Mouse (Mus musculus) right cerebral cortex, postnatal 10 days (tissue): ENCODE data around the gene Sinhcaf.
A peak's percentile ranks its signal among the peaks of the same experiment; 100 is the strongest.
"Not testable (repeated sequence)": the region's sequence is repeated elsewhere in the genome, so short reads cannot be mapped to it uniquely, and the experiment has no call there.

Experiments
- DNase-seq, 2 experiments: peaks; one replicate each; pipeline ENCODE4 v3.0.0; 2021; ENCODE audit warnings: low spot score in 2 of 2

Sinhcaf gene

DNA sequence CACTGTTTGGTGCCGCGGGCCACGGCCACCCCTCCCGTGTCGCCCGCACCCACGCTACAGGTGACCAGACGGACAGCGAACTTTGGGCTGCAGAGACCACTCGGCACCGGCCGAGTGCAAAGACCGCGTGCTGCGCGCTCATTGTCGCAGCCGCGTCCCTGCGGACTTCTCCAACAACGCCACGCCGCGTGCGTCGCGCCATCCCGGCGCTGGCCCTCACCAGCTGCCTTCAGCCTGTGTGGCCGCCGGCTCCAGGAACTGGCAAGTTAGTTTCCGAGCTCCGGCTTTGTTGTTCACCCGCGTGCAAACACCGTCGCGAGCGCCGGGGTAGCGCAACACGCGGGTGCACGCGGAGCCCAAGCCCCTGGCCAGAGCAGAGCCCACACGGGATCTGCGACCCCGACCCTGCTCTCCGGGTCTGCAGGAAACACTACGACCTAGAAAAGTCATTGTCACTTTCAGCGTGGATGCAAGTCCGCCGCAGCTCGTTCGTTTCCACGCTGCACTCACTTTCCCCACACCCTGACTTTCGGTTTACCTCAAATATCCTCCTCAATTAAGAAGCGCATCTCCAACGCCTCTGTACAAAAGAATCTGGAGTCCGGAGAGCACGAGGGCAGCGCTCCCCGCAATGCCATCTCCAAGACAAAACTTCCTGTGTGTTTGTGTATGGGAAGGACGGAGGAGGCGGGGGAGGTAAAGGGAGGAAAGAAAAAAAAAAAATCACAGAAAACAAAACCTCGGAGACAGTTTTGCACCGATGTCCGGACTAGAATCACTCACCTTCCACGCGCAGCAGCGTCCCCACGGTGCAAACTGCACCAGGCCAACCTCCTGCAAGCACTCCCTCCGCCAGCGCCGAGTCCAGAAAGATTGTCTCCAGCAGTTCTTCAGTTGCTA lies 508 bp downstream of the Sinhcaf start:
- peak; percentile 33 to 42 for DNase-seq

- peak; percentile 55 to 58 for DNase-seq
These were observed 1.3 kb downstream of the Sinhcaf start for GRCm38 (mm10) chr6:148944767-148945508.

DNA sequence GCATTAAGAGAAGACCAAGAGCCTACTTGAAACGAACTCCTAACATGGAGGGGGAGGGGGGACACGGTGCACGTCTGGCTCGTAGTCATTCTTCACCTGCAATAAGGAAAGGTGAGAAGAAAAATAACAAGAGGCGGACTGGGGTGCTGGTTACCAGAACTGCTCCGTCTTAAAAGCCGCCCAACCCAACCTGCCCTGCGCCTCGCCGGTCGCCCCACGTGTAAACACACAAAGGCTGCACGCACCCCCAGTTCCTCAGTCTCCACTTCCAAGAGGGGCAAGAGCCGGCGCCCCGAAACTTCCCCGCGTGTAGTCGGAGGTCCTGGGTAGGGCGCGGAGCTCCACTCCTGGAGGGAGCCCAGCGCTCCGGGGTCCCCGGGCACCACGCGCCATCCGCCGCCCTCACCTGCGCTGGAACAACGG lies 1.9 kb downstream of the Sinhcaf start:
- DNase-seq = peak in 1 of 2 experiments; percentile 20

GRCm38 (mm10) chr6:148943695-148944094 lies 2.6 kb downstream of the Sinhcaf start:
- no peak for DNase-seq

GRCm38 (mm10) chr6:148942406-148942805 lies 3.9 kb downstream of the Sinhcaf start:
- no peak for DNase-seq

GRCm38 (mm10) chr6:148941880-148942279 lies 4.4 kb downstream of the Sinhcaf start:
- DNase-seq = no peak

- DNase-seq = not testable (repeated sequence)
These were observed 5.9 kb downstream of the Sinhcaf start for GRCm38 (mm10) chr6:148940383-148940782.

DNA sequence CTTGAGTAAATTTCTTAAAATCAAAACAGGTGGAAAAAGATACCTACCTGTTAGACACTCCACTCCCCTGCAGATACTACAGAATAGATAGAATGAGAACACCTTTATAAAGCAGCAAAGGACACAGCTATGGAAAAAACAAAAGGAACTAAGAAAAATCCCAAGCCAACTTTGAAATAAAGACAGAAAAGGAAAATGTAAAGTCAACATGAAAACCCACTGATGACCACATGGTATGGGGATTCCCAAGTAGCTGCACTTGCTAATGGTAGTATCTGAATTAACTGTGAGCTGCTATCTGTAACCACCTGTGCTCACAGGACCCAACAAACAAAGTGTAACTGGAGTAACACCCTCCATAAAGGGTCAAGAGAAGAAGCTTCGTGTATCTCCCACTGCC lies 8.6 kb downstream of the Sinhcaf start:
- DNase-seq = no peak

- no peak for DNase-seq
These were observed 11.2 kb downstream of the Sinhcaf start for GRCm38 (mm10) chr6:148934961-148935590.

- DNase-seq = no peak
These were observed 15.0 kb downstream of the Sinhcaf start for GRCm38 (mm10) chr6:148931281-148931680.

GRCm38 (mm10) chr6:148918841-148919398 lies 27.3 kb downstream of the Sinhcaf start:
- no peak for DNase-seq

DNA sequence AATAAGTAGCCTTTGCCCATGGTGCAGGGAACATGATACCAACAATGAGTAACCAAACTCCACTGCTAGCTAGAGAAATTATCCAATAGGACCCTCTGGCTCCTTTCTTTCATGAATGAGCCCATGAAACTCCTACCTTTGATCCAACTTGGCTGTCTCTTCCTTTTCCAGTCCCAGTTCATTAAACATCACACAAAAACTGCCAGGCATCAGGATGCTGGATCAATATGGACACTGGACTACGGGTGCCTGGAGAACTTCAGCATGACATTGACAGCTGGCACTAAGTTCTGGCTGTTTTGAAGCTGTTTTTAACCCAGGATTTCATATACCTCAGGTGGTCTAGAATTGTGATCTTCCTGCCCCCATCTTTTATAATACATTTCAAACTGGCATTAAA lies 28.6 kb downstream of the Sinhcaf start:
- DNase-seq = no peak

DNA sequence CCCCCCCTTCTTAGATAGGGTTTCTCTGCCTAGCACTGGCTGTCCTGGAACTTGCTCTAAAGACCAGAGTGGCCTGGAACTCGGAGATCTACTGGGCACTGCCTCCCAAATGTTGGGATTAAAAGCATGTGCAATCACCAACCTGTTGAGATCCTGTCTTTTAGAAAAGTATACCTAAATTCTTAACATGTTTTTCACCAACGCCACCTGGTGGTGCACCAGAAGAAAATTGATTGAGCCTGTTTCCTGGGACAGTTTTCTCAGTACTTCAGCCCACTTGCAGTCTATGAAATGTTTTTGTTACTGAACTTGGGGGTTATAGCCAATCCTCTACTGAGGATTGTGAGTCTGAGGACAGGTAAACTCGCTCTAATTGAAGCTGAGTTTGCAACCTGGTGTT lies 29.4 kb downstream of the Sinhcaf start:
- DNase-seq = peak in 1 of 2 experiments; percentile 25

- peak; percentile 61 to 70 for DNase-seq
These were observed 32.3 kb downstream of the Sinhcaf start for GRCm38 (mm10) chr6:148913938-148914337.

- not testable (repeated sequence) for DNase-seq
These were observed 34.4 kb downstream of the Sinhcaf start for GRCm38 (mm10) chr6:148911906-148912305.

DNA sequence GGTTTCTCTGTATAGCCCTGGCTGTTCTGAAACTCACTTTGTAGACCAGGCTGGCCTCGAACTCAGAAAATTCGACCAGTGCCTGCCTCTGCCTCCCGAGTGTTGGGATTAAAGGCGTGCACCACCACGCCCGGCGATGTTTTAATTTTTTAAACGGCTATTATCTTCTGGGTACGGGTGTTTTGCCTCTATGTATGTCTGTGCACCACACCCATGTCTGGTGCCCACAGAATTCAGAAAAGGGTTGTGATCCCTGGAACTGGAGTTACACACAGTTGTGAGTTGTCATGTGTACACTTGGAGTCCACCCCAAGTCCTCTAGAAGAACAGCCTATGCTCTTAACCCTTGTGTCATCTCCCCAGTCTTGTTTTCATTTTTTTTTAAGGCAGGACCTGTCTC lies 39.3 kb downstream of the Sinhcaf start:
- DNase-seq = no peak

- no peak for DNase-seq
These were observed 43.5 kb downstream of the Sinhcaf start for GRCm38 (mm10) chr6:148902728-148903127.

DNA sequence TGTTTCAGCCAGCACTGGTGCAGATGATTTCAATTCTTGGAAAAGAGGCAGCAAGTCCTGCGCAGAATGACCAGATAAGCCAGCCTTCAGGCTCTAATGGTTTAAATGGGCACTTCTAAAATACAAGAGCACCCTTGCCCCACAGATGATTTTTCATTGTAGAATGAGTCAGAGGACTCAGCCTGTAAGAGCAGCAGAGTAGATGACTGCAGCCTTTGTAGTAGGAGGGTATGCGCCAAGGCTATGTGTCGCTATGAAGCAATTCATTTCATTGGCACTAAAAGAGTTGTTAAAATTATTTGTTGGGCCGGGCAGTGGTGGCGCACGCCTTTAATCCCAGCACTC lies 49.8 kb downstream of the Sinhcaf start:
- DNase-seq = no peak

DNA sequence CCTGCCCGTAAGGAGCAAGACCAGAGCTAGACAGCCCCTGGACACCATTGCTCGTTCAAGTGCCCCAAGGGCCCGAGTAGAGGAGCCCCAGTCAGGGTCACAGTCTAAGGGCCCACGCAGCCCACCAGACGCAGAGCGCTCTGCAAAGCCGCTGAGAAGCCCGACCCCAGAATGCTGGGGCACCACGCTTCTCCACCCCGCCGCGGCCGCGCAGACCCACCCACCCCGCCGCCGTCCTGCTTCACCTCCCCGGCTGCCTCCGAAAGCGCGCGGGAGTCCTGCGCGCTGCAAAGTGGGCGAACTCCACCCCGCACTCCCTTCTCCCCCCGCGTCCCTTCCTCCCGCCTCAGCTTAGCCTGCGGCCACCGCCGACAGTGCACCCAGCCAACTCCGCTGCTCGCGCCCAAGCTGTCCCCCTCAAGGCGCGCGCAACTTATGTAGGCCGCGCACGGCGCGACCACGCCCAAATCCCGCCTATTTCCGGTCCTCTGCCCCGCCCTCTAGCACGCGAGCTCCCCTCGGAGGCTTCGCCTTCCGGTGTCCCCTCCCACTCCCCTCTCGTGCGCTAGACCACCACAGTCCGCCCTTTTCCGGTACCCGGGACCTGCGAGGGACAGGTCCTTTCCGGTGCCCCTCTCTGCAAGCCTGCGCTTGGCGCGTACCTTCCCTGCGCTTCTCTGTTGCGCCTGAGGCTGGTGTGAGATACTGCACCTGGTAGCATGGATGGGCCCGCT lies 50.3 kb downstream of the Sinhcaf start, which contains the start of gene Caprin2:
Gene Caprin2 (minus strand): TSS at position 465 of the 734 bp plus-strand sequence.
- DNase-seq = peak; percentile 95

DNA sequence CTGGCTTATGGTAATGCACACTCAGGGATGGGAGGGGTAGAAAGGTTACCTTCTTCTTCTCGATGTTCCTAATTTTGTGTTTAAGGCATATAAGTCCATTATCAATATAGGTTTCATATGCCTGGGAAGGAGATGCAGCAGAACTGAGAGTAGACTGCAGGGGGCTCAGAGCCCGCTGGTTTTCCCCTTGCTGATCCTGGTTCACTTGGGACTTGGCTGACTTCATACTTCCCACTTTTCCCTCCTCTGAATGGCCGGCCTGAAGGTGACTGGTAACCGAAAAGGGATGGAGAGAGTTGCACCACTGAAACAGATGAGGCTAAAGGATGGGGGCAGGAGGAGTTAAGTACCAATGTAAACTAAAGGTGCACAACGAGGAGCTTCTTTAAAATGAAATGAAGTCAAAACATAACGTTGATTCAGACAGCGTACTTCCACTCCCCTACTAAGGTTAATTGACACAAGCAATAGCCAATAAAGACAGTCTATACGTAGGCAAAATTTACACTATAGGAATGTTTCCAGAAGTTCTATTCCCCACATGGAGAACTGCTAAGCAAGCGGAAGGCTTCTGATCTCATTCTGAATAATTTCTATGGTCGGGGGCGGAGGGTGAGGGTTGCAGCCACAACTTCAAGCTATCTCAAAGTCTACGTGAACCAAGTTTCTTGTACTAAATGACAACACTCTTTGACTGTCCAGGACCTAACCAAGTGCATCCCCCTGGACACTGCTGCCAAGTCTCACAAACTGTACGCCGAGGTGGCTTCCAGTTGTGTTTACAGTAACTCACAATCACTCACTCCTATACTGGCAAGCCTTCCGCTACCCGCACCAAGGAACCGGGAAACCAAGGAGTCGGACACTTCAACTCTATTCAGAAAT lies 51.1 kb downstream of the Sinhcaf start:
- DNase-seq = no peak
